Mouse (Mus musculus) cerebellum, adult 9-10 months (tissue): ENCODE data around the gene Bpifa1.
"Not testable (repeated sequence)": the region's sequence is repeated elsewhere in the genome, so short reads cannot be mapped to it uniquely, and the experiment has no call there.

Experiments used
- DNase-seq: peaks from one replicate; pipeline ENCODE4 v3.0.0; 2022

The Bpifa1 gene

GRCm38 (mm10) chr2:154142580-154142979 is at the start of gene Bpifa1:
TSS of gene Bpifa1 (plus strand) at chr2:154142880.
- DNase-seq: no peak

GRCm38 (mm10) chr2:154097734-154098133 is 44.9 kb upstream of the Bpifa1 start:
- DNase-seq: peak; percentile 6

- no peak for DNase-seq
These were observed 25.3 kb upstream of the Bpifa1 start for GRCm38 (mm10) chr2:154117381-154117780.

- no peak for DNase-seq
These were observed 12.6 kb upstream of the Bpifa1 start, which contains the start of gene Bpifa3 for GRCm38 (mm10) chr2:154130120-154130519. TSS of gene Bpifa3 (plus strand) at chr2:154130336.

- DNase-seq: no peak
These were observed 1.1 kb downstream of the Bpifa1 start for GRCm38 (mm10) chr2:154143735-154144134.

GRCm38 (mm10) chr2:154147496-154147895 is 4.8 kb downstream of the Bpifa1 start:
- DNase-seq: no peak

GRCm38 (mm10) chr2:154158433-154158832 is 15.8 kb downstream of the Bpifa1 start:
- no peak for DNase-seq

- no peak for DNase-seq
These were observed 19.6 kb downstream of the Bpifa1 start, which contains the start of gene Bpifa5 for GRCm38 (mm10) chr2:154162307-154162706. TSS of gene Bpifa5 (plus strand) at chr2:154162607.

DNA sequence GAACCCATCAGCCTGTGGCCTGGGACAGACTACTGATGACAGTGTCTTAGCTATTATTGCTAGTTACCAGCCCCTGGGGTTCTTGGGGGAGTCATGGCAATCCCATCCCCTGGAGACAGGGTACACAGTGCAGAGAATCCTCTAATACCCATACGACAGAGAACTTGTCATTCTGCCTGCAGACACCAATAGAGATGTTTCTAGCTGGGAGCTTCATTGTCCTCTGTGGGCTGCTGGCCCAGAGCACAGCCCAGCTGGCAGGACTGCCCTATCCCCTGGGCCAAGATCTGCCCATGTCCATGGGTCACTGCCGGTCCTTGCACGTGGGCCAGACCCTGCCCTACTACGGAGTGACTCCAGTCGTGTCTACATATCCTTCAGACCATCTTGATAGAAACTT is 20.6 kb downstream of the Bpifa1 start:
- DNase-seq: peak; percentile 14

DNA sequence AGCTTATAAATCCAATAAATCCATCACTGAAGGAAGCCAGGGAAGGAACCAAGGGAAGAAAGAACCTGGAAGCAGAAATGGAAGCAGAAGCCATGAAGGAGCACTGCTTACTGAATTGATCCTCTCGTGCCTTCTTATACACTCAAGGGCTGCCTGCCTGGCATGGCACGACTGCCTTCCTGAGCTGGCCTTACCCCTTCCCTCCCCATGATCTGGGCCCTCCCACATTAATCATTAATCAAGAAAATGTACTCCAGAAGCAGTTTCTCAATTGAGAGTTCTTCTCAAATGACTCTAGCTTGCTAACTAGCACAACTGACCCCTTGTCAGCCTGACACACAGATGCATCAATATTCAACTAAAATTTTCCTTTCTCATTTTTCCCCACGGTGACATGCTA is 26.5 kb downstream of the Bpifa1 start:
- no peak for DNase-seq

DNA sequence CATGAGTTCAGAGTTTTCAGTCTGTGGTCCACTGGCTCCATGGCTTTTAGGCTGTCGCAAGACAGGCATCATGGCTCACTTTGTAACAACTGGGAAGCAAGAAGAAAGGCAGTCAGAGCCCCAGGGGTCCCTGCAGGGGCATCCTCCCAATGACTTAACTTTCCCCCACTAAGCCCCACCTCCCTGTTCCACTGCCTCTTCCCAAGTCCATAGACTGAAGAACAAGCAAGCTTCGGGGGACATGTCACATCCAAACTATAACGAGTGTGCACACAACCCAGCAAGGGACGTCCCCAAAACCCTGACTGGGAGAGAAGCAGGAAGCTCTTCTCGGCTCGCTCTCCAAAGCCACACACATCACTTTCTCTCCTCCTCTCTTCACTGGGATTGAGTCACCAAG is 28.9 kb downstream of the Bpifa1 start:
- no peak for DNase-seq

- peak; percentile 8 for DNase-seq
These were observed 30.6 kb downstream of the Bpifa1 start for GRCm38 (mm10) chr2:154173313-154173712.

- DNase-seq: not testable (repeated sequence)
These were observed 39.2 kb downstream of the Bpifa1 start for GRCm38 (mm10) chr2:154181900-154182299.

DNA sequence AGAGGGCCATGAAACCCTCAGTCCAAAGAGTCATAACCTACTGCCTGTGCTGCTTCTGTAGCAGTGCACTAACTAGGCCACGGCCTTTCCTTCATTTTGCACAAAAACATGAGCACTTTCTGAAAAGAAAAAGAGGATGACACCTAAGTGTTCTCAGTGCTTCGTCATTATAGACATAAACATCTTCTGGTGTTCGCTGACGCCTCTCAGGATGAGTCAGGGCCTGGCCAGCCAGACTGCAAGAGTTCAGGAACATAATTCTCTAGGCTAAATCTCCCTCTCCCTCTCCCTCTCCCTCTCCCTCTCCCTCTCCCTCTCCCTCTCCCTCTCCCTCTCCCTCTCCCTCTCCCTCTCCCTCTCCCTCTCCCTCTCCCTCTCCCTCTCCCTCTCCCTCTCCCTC is 40.4 kb downstream of the Bpifa1 start:
- not testable (repeated sequence) for DNase-seq

DNA sequence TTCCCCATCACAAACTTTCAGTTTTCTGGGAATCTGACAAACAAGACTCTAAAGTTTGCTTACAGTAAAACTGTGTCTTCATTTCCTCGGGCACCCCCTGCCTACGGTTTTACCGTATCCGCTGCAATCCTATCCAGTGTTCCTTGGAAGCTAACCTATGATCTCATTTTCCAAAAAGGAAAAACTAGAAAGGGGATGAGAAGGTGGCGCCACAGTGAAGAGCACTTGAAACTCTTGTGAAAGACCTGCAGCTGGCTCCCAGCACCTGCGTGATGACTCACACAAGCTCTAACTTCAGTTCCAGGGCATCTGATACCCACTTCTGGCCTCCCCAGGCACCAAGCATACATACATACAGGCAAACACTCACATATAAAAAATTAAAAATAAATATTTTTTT is 42.6 kb downstream of the Bpifa1 start:
- no peak for DNase-seq

DNA sequence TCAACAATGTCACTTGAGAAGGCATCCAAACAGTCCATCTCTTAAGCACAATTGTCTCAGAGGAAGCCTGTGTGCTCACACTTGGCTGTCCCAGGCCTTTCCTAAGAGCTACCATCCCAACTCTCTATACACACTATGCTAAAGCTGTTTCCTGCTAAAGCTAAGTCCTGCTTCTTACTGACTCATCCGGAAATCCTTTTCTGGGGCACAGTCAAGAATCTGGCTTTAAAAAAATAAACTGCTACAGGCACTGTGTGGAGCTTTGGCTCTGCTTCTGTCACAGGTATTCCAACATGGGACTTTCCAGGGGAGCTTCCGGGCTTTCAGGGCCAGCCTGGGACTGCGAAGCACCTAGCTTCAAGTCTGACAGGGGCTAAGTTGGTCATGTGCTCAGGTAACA is 43.1 kb downstream of the Bpifa1 start:
- no peak for DNase-seq

GRCm38 (mm10) chr2:154187468-154187867 is 44.8 kb downstream of the Bpifa1 start:
- no peak for DNase-seq

DNA sequence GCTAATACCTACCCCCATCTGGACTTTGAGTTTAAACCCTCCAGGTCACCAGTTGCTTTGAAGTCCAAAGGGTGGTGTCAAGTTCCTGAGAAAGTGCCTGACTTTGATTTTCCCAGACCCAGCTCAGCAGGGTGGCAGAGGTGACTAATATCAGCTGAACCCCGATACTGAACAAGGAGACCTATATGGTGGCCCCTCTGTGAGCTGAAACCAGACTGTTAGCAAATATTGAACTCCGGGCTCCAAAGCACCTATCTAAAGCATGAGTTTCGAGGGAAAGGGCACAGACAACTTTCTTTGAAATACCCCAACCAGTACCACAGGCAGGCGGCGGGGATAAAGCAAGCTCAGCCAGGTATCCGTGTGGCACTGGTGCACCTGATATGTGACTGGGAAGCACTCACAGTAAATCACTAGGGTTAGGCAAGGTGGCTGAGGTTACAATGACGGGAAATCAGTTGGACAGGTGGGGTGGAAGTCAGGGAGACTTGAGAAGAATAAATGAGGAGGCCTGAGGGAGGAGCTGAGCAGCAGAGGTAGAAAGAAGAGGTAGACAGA is 47.3 kb downstream of the Bpifa1 start:
- no peak for DNase-seq

GRCm38 (mm10) chr2:154190546-154191258 is 48.0 kb downstream of the Bpifa1 start, which contains the start of gene Bpifb1:
TSS of gene Bpifb1 (plus strand) at chr2:154190818.
- no peak for DNase-seq

DNA sequence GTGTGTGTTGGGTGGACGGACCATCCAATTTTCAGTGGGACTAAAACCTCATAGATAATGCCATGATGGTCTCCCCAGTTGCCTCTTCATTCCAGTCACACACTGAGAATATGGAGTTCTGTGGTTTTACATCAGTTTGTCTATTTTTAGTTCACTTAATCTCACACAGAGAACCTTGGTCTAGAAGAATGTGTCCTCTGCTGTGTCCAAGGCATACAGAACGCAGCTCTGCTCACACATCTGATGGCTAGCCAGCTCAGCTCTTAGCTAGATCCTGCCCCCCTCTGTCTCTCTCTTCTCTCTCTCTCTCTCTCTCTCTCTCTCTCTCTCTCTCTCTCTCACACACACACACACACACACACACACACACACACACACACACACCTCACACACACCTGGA is 49.5 kb downstream of the Bpifa1 start:
- no peak for DNase-seq

- no peak for DNase-seq
These were observed 50.4 kb downstream of the Bpifa1 start for GRCm38 (mm10) chr2:154193071-154193470.

- no peak for DNase-seq
These were observed 51.4 kb downstream of the Bpifa1 start for GRCm38 (mm10) chr2:154193994-154194504.

GRCm38 (mm10) chr2:154197036-154197435 is 54.4 kb downstream of the Bpifa1 start:
- no peak for DNase-seq
